Mouse (Mus musculus) ES-E14 (cell line): ENCODE data around the gene Car3.

Experiments
- MAFK ChIP-seq: IDR thresholded peaks from 2 replicates; pipeline ENCODE4 v1.6.1; 2014; ENCODE audit warnings: mild to moderate bottlenecking, low read depth, low read length, inconsistent platforms; ENCODE audit not compliant: insufficient read depth
- ZNF384 ChIP-seq: IDR thresholded peaks from 2 replicates; pipeline ENCODE4 v1.6.1; 2012; ENCODE audit warnings: low read depth, low read length, inconsistent platforms

GRCm38 (mm10) chr3:14903380-14903779 lies 40.1 kb downstream of the Car3 start:
- no peak for TF ChIP-seq ZNF384
- TF ChIP-seq MAFK: no peak
